In genomic region chr11:59456891-59457290, GRCm38 (mm10) we compare ENCODE assay signal across 21 mouse cellular contexts. TPM values are rescaled to one million over a fixed set of nuclear protein-coding genes. Genes with fewer than 3 reads are reported as not detected.
DNase-seq lines count a peak whose midpoint lies in the region; ATAC-seq and TF ChIP-seq lines count a peak whose summit lies in the region.
"Had no signal": no experiment of that assay in that cellular context is flagged by ENCODE, and none has a peak within 500 bp of the region (broad histone marks: within the 10 kb centered on the region; RNA-seq: fewer than 3 reads in every experiment).

No protein-coding gene starts in this region.

- ATAC-seq in stomach, postnatal 0 days (ENCODE audit: low FRiP score, low TSS enrichment), result no peak
- ATAC-seq: activated CD4-positive, CD25-positive, alpha-beta regulatory T cell, adult 4 months; forebrain, embryonic 14.5 days; forebrain, embryonic 16.5 days; Patski had no signal

- H3K9ac ChIP-seq in stomach, postnatal 0 days (ENCODE audit: low read length), result no peak overlapping the region
- H3K9ac ChIP-seq: embryonic facial prominence, embryonic 13.5 days; embryonic facial prominence, embryonic 15.5 days; forebrain, embryonic 12.5 days had no signal

- no peak for TF ChIP-seq POLR2A in bone marrow macrophage, adult 2 months (IDR thresholded peaks at IDR 0.05; ENCODE audit: borderline replicate concordance, low read depth, low read length)

- peak; percentile 23 for DNase-seq in testis, postnatal 10 days (ENCODE audit: low spot score)
- no peak for DNase-seq in testis, postnatal 14 days (ENCODE audit: low spot score)
- peak; percentile 6 for DNase-seq in stomach, postnatal 0 days (ENCODE audit: low spot score)
- no peak for DNase-seq in cerebellum, postnatal 14 days
- no peak for DNase-seq in lung, adult 18-20 months
- DNase-seq: cerebellum, adult 11-12 months; cerebellum, adult 2 months; cerebellum, adult 9-10 months; cerebellum, postnatal 10 days; cerebellum, postnatal 36 days; embryo, embryonic 11 days had no signal

- H3K36me3 ChIP-seq in stomach, postnatal 0 days (ENCODE audit: control insufficient read depth, insufficient read depth, low read length), result peaks cover 11% of the 10 kb centered on the region

- no peak for TF ChIP-seq EP300 in stomach, postnatal 0 days (optimal IDR thresholded peaks at IDR 0.05)

- peak overlapping the region; percentile 29; the same call in 1 of the 2 replicates for H3K27ac ChIP-seq in bone marrow macrophage, adult 2 months (ENCODE audit: insufficient read depth, low read depth, low read length)
- H3K27ac ChIP-seq in stomach, postnatal 0 days (replicated peaks), result no peak overlapping the region
- H3K27ac ChIP-seq: embryonic facial prominence, embryonic 13.5 days; embryonic facial prominence, embryonic 15.5 days; forebrain, embryonic 10.5 days; forebrain, embryonic 12.5 days had no signal

- no peak overlapping the region for H3K4me3 ChIP-seq in bone marrow macrophage, adult 2 months (ENCODE audit: insufficient read depth, low read length)
- no peak overlapping the region for H3K4me3 ChIP-seq in stomach, postnatal 0 days (ENCODE audit: low read depth, low read length)
- H3K4me3 ChIP-seq: embryonic facial prominence, embryonic 13.5 days; embryonic facial prominence, embryonic 15.5 days; erythroblast, embryonic 14.5 days; forebrain, embryonic 10.5 days; forebrain, embryonic 12.5 days had no signal

- peaks cover 25% of the 10 kb centered on the region for H3K4me1 ChIP-seq in bone marrow macrophage, adult 2 months (ENCODE audit: control insufficient read depth, insufficient read depth, low read length)
- H3K4me1 ChIP-seq in stomach, postnatal 0 days (replicated peaks; ENCODE audit: control insufficient read depth, insufficient read depth), result no peaks in the 10 kb centered on the region
- H3K4me1 ChIP-seq: forebrain, embryonic 12.5 days had no signal

- H3K27me3 ChIP-seq in stomach, postnatal 0 days (ENCODE audit: control insufficient read depth, insufficient read depth, low read length), result no peaks in the 10 kb centered on the region
- H3K27me3 ChIP-seq: embryonic facial prominence, embryonic 13.5 days; embryonic facial prominence, embryonic 15.5 days; forebrain, embryonic 12.5 days; Patski had no signal

- no peak for TF ChIP-seq CTCF in bone marrow macrophage, adult 2 months (IDR thresholded peaks at IDR 0.05; ENCODE audit: low read depth, low read length)
- TF ChIP-seq CTCF in stomach, postnatal 0 days (IDR thresholded peaks at IDR 0.05; ENCODE audit: low read depth), result no peak

- H3K9me3 ChIP-seq in stomach, postnatal 0 days (ENCODE audit: control insufficient read depth, low read length), result no peaks in the 10 kb centered on the region
- H3K9me3 ChIP-seq: embryonic facial prominence, embryonic 13.5 days; forebrain, embryonic 10.5 days; forebrain, embryonic 12.5 days had no signal

- WGBS in stomach, postnatal 0 days, result 90% methylated on average over 2 of the region's 2 CpGs

- no peak overlapping the region for H3K4me2 ChIP-seq in stomach, postnatal 0 days (replicated peaks; ENCODE audit: low read depth)
- H3K4me2 ChIP-seq: embryonic facial prominence, embryonic 13.5 days; embryonic facial prominence, embryonic 15.5 days; forebrain, embryonic 12.5 days had no signal

RNA-seq across cellular contexts. Expression of gene Snap47, which starts 5.9 kb away (rescaled TPM):
- polyA plus RNA-seq in bone marrow macrophage, adult 2 months (2012; ENCODE audit: insufficient read depth, insufficient read length, missing spikeins), result 17.1 and 18.0 TPM in 2 replicates
- polyA plus RNA-seq in stomach, postnatal 0 days (2015; fragmentation: Nextera tagmentation; extraction: Ambion mirVana), result 50.6 and 51.9 TPM in 2 replicates

RNA-seq across cellular contexts. Expression of gene Jmjd4, which starts 7.0 kb away (rescaled TPM):
- 3.2 and 3.3 TPM in 2 replicates for polyA plus RNA-seq in bone marrow macrophage, adult 2 months (2012; ENCODE audit: insufficient read depth, insufficient read length, missing spikeins)
- 5.4 and 5.5 TPM in 2 replicates for polyA plus RNA-seq in stomach, postnatal 0 days (2015; fragmentation: Nextera tagmentation; extraction: Ambion mirVana)

RNA-seq across cellular contexts. Expression of gene Zfp867, which starts 15.4 kb away (rescaled TPM):
- 2.1 and 2.3 TPM in 2 replicates for polyA plus RNA-seq in bone marrow macrophage, adult 2 months (2012; ENCODE audit: insufficient read depth, insufficient read length, missing spikeins)
- 3.4 and 3.8 TPM in 2 replicates for polyA plus RNA-seq in stomach, postnatal 0 days (2015; fragmentation: Nextera tagmentation; extraction: Ambion mirVana)
- polyA plus RNA-seq: erythroblast, embryonic 14.5 days had no signal

Comparison
In these comparisons a context has a peak if more than half of its experiments do, and no peak if none do; other contexts are left out.
1. DNase-seq: peak in testis, postnatal 10 days (single experiment) and stomach, postnatal 0 days (single experiment); none in testis, postnatal 14 days (single experiment), cerebellum, postnatal 14 days (0 of 2) and lung, adult 18-20 months (0 of 2).